Mouse (Mus musculus): Measurements from ENCODE around the gene Hexb.

GRCm38 (mm10) chr13:97245157-97245556 lies 47.0 kb upstream of the Hexb start:
- no peak for TF ChIP-seq CTCF (IDR thresholded peaks at IDR 0.05; ENCODE audit: low read depth)
- TF ChIP-seq EP300 (IDR thresholded peaks at IDR 0.05; ENCODE audit: low read depth) = no peak

All from liver, embryonic 14.5 days (tissue).